Mouse (Mus musculus) neutrophil, adult 5-6 weeks (primary cell): ENCODE data around the gene Mn1. TPM values are rescaled to one million over a fixed set of nuclear protein-coding genes. Genes with fewer than 3 reads are reported as not detected.

ENCODE experiments used
- ATAC-seq: fragments of 151-379, 151-347 bp; 2 replicates; pipeline ENCODE4 v1.8.0; 2017; ENCODE audit warnings: mild to moderate bottlenecking, moderate TSS enrichment; ENCODE audit not compliant: insufficient number of reproducible peaks, poor library complexity, low FRiP score, severe bottlenecking; ENCODE audit errors: extremely low read depth
- total RNA-seq: library from RNA; stranded (forward); fragments of 200-1000 nt; gene quantifications from 2 replicates; pipeline ENCODE4 v1.2.3, GENCODE M21; 2017

The Mn1 gene
- total RNA-seq: not detected in 2 replicates

- no peak for ATAC-seq
Observed at GRCm38 (mm10) chr5:111416591-111417374, at the start of gene Mn1. TSS of gene Mn1 (plus strand) at chr5:111417362.

- ATAC-seq: no peak
Observed at GRCm38 (mm10) chr5:111367937-111368517, 49.1 kb upstream of the Mn1 start.

GRCm38 (mm10) chr5:111368576-111368975 is 48.6 kb upstream of the Mn1 start:
- ATAC-seq: no peak

- no peak for ATAC-seq
Observed at GRCm38 (mm10) chr5:111375616-111376015, 41.5 kb upstream of the Mn1 start.

- ATAC-seq: no peak
Observed at GRCm38 (mm10) chr5:111376276-111377020, 40.7 kb upstream of the Mn1 start.

GRCm38 (mm10) chr5:111378126-111378993 is 38.8 kb upstream of the Mn1 start:
- no peak for ATAC-seq

GRCm38 (mm10) chr5:111383335-111383734 is 33.8 kb upstream of the Mn1 start:
- ATAC-seq: no peak

- ATAC-seq: no peak
Observed at GRCm38 (mm10) chr5:111390911-111391310, 26.3 kb upstream of the Mn1 start.

- no peak for ATAC-seq
Observed at GRCm38 (mm10) chr5:111391485-111391884, 25.7 kb upstream of the Mn1 start.

- no peak for ATAC-seq
Observed at GRCm38 (mm10) chr5:111393346-111394197, 23.6 kb upstream of the Mn1 start.

GRCm38 (mm10) chr5:111394198-111395053 is 22.7 kb upstream of the Mn1 start:
- no peak for ATAC-seq

- no peak for ATAC-seq
Observed at GRCm38 (mm10) chr5:111395771-111396170, 21.4 kb upstream of the Mn1 start.

- ATAC-seq: no peak
Observed at GRCm38 (mm10) chr5:111396199-111396598, 21.0 kb upstream of the Mn1 start.

- ATAC-seq: no peak
Observed at GRCm38 (mm10) chr5:111398471-111398870, 18.7 kb upstream of the Mn1 start.

- ATAC-seq: no peak
Observed at GRCm38 (mm10) chr5:111399271-111399670, 17.9 kb upstream of the Mn1 start.

GRCm38 (mm10) chr5:111401879-111402650 is 15.1 kb upstream of the Mn1 start:
- ATAC-seq: no peak

GRCm38 (mm10) chr5:111402651-111402996 is 14.5 kb upstream of the Mn1 start:
- ATAC-seq: no peak
